Mouse (Mus musculus) heart, embryonic 16.5 days (tissue): ENCODE results near the gene Mindy4. TPM values are rescaled to one million over a fixed set of nuclear protein-coding genes. Genes with fewer than 3 reads are reported as not detected.

Experiments used
- ATAC-seq: fragments of 200-750 bp; cut with Nextera tagmentation; replicated peaks from 2 replicates; pipeline ENCODE4 v1.8.0; 2017; ENCODE audit warnings: moderate number of reproducible peaks; ENCODE audit not compliant: insufficient read depth, low FRiP score; ENCODE audit errors: extremely low read depth
- H3K27ac ChIP-seq: fragments of 300-500 bp; sonication (generic); 2 replicates; pipeline ENCODE4 v1.5.1; 2014; ENCODE audit warnings: mild to moderate bottlenecking, low read length, control low read depth, moderate library complexity
- H3K27me3 ChIP-seq: fragments of 300-500 bp; sonication (generic); 2 replicates; pipeline ENCODE4 v1.6.1; 2014; ENCODE audit warnings: low read length, mixed read lengths; ENCODE audit not compliant: control insufficient read depth, insufficient read depth
- H3K36me3 ChIP-seq: fragments of 300-500 bp; sonication (generic); 2 replicates; pipeline ENCODE4 v1.6.1; 2014; ENCODE audit not compliant: control insufficient read depth, insufficient read depth
- H3K4me1 ChIP-seq: fragments of 300-500 bp; sonication (generic); 2 replicates; pipeline ENCODE4 v1.6.1; 2014; ENCODE audit warnings: low read length, mixed read lengths; ENCODE audit not compliant: control insufficient read depth, insufficient read depth
- H3K4me2 ChIP-seq: fragments of 300-500 bp; sonication (generic); 2 replicates; pipeline ENCODE4 v1.6.1; 2014; ENCODE audit warnings: low read depth, mild to moderate bottlenecking, control low read depth, low read length
- H3K4me3 ChIP-seq: fragments of 300-500 bp; sonication (generic); 2 replicates; pipeline ENCODE4 v1.5.1; 2014; ENCODE audit warnings: mild to moderate bottlenecking, control low read depth, low read length
- H3K9ac ChIP-seq: fragments of 300-500 bp; sonication (generic); 2 replicates; pipeline ENCODE4 v1.6.1; 2014; ENCODE audit warnings: low read length, control low read depth
- H3K9me3 ChIP-seq: fragments of 300-500 bp; sonication (generic); replicated peaks from 2 replicates; pipeline ENCODE4 v1.6.1; 2016; ENCODE audit warnings: low read length; ENCODE audit not compliant: control insufficient read depth
- WGBS: fragments of 180-500 bp; shearing (Covaris S2); extraction: QIAGEN DNeasy Blood & Tissue Kit; methylation state at CpG from one replicate; pipeline ENCODE4 v1.1.7; 2014; 5-methylcytosine and 5-hydroxymethylcytosine counted together
- polyA plus RNA-seq: library from polyadenylated mRNA; unstranded; fragments of >200 nt; fragmentation: Nextera tagmentation; extraction: Ambion mirVana; gene quantifications from 2 replicates; pipeline ENCODE4 v1.2.1, GENCODE M21; 2015

Mindy4 gene
- polyA plus RNA-seq, 1 experiment from 2014 or later: 7.0 TPM

DNA sequence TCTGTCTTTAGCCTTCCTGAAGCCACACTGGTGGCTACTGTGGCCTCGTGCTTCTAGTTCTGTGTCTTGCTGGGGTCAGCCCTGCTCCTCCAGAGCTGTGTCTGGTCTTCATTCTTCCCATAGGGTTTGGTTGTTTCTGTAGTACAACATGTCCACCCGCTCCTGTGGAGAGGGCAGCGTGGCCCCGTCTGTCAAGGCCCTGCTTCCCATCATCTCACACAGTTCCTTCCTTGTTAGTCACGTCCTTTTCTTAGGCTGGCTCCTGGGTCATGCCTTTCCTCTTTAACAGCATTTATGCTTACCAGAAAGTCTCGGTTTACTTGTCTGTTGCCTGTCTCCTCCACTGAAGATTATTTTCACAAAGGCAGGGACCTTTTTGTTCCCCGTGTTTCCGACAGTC is 26.9 kb downstream of the Mindy4 start:
- Histone ChIP-seq H3K36me3 (peaks cover 4% of the 10 kb centered on the region; the same call in 1 of the 2 replicates), H3K4me1 (no peaks in the 10 kb centered on the region), H3K27me3 (no peaks in the 10 kb centered on the region), H3K9ac (no peak overlapping the region), H3K27ac (no peak overlapping the region), H3K4me3 (no peak overlapping the region), H3K4me2 (no peak overlapping the region), H3K9me3 (no peaks in the 10 kb centered on the region)
- 39% methylated on average over 8 of the region's 8 CpGs for WGBS
- ATAC-seq: no peak

GRCm38 (mm10) chr6:55232101-55232500 is 28.9 kb downstream of the Mindy4 start:
- Histone ChIP-seq H3K27ac (no peak overlapping the region), H3K36me3 (peaks cover 4% of the 10 kb centered on the region; the same call in 1 of the 2 replicates), H3K9ac (no peak overlapping the region), H3K27me3 (no peaks in the 10 kb centered on the region), H3K4me2 (no peak overlapping the region), H3K9me3 (no peaks in the 10 kb centered on the region), H3K4me1 (no peaks in the 10 kb centered on the region), H3K4me3 (no peak overlapping the region)
- ATAC-seq: no peak
- WGBS: 85% methylated on average over 7 of the region's 7 CpGs

DNA sequence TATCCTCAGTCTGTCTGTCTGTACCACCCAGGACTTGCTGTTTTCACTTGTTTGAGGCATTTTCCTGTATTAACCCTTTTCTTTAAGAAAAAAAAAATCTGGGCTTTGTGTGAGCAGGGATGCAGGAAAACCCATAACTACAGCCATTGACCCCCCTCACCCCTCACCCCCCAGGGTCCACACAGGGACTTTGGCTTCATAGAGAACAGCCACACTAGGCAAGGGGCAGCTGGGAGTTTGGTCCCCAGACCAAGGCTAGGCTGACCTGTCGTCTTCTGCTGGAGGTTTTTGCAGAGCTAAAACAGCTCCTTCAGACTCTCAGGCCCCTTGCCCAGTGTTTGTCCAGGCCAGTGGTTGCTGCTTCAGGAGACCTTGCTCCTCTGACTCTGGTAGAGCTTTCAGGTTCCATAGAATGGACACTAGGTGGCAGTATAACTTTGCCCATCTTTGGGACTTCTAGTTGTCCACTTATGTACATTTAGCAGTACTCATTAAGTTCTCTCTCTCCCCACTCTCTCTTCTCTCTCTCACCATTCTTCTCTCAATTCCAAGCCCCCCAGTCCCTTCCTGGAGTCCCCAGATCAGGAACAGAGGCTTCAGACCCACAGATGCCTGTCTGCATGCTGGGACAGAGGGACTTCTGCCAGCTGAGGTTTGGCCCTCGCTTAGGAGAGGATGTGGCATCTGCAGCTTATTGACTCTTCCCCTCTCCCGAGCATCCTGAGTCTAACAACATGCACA is 29.5 kb downstream of the Mindy4 start:
- peaks cover 4% of the 10 kb centered on the region; the same call in 1 of the 2 replicates for H3K36me3 ChIP-seq
- no peaks in the 10 kb centered on the region for H3K9me3 ChIP-seq
- no peak overlapping the region for H3K9ac ChIP-seq
- H3K4me3 ChIP-seq: no peak overlapping the region
- 46% methylated on average over 3 of the region's 3 CpGs for WGBS
- H3K4me2 ChIP-seq: no peak overlapping the region
- no peak overlapping the region for H3K27ac ChIP-seq
- H3K4me1 ChIP-seq: no peaks in the 10 kb centered on the region
- ATAC-seq: peak; percentile 49
- no peaks in the 10 kb centered on the region for H3K27me3 ChIP-seq

DNA sequence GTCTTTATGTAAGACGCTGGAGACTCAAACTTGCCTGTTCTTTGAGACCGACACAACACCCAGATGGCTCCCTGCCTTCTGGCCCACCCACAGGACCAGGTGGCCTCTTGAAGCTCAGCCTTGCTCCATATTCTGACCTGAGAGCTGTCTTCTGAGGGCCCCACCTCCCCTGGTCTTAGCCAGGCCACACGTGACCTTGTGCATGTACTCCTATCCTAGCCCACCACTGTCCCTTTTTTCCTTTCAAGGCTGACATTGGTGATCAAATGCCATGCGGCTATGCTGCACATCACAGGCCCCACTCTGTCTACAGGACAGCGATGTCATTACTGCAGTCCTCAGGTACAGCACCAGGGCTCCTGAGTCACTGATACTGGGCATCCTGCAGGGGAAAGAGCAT is 30.1 kb downstream of the Mindy4 start:
- H3K9me3 ChIP-seq: no peaks in the 10 kb centered on the region
- H3K4me1 ChIP-seq: no peaks in the 10 kb centered on the region
- H3K4me3 ChIP-seq: no peak overlapping the region
- no peak overlapping the region for H3K27ac ChIP-seq
- H3K27me3 ChIP-seq: no peaks in the 10 kb centered on the region
- no peak overlapping the region for H3K4me2 ChIP-seq
- no peak overlapping the region for H3K9ac ChIP-seq
- 93% methylated on average over 5 of the region's 5 CpGs for WGBS
- ATAC-seq: no peak
- H3K36me3 ChIP-seq: peaks cover 4% of the 10 kb centered on the region; the same call in 1 of the 2 replicates

DNA sequence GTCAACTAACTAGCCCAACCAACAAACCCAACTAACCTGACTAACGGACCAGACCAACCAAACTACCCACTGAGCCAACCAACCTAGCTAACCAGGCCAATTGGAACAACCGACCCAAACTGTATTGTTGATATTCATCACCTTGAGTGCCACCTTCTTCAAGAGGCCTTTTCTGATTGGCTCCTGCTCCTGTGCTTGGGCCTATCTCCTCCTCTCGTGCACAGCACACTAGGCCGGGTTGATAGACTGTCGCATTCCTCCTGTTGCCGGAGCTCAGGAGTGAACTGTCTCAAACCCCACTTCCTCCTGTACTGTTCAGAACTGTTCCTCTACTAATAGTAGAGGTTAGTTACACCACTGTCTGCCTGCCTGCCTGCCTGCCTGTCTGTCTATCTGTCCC is 31.5 kb downstream of the Mindy4 start:
- peaks cover 4% of the 10 kb centered on the region; the same call in 1 of the 2 replicates for H3K36me3 ChIP-seq
- no peaks in the 10 kb centered on the region for H3K9me3 ChIP-seq
- 74% methylated on average over 6 of the region's 6 CpGs for WGBS
- no peak overlapping the region for H3K9ac ChIP-seq
- no peak for ATAC-seq
- H3K27ac ChIP-seq: no peak overlapping the region
- no peaks in the 10 kb centered on the region for H3K27me3 ChIP-seq
- H3K4me2 ChIP-seq: no peak overlapping the region
- no peaks in the 10 kb centered on the region for H3K4me1 ChIP-seq
- no peak overlapping the region for H3K4me3 ChIP-seq

- Histone ChIP-seq H3K9me3 (no peaks in the 10 kb centered on the region), H3K4me1 (peaks cover 7% of the 10 kb centered on the region), H3K4me3 (no peak overlapping the region), H3K9ac (no peak overlapping the region), H3K27ac (no peak overlapping the region), H3K36me3 (peaks cover 2% of the 10 kb centered on the region; the same call in 1 of the 2 replicates), H3K4me2 (no peak overlapping the region), H3K27me3 (no peaks in the 10 kb centered on the region)
- no peak for ATAC-seq
- 59% methylated on average over 4 of the region's 4 CpGs for WGBS
Measured at GRCm38 (mm10) chr6:55235733-55236132, 32.5 kb downstream of the Mindy4 start.

DNA sequence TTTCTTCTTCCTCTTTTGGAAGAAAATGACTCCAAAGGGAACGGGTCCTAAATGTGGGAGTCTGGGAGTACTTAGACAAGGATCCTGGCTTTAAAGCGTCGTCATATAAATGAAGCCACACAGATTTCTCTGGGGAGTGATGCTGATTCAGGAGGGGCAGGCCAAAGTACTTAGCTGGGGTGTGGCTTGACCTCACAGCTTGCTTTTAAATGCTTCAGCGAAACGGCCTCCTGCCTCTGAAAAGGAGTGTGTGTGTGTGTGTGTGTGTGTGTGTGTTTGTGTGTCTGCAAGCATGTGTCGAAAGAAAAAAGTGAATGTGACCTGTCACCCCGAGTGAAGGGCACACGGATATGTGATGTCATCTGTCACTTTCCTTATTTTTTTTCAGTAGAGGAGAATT is 36.7 kb downstream of the Mindy4 start:
- H3K27me3 ChIP-seq: no peaks in the 10 kb centered on the region
- no peak for ATAC-seq
- H3K36me3 ChIP-seq: no peaks in the 10 kb centered on the region
- no peaks in the 10 kb centered on the region for H3K9me3 ChIP-seq
- H3K4me3 ChIP-seq: no peak overlapping the region
- 56% methylated on average over 8 of the region's 8 CpGs for WGBS
- H3K27ac ChIP-seq: no peak overlapping the region
- H3K9ac ChIP-seq: no peak overlapping the region
- H3K4me2 ChIP-seq: no peak overlapping the region
- peaks cover 19% of the 10 kb centered on the region for H3K4me1 ChIP-seq

DNA sequence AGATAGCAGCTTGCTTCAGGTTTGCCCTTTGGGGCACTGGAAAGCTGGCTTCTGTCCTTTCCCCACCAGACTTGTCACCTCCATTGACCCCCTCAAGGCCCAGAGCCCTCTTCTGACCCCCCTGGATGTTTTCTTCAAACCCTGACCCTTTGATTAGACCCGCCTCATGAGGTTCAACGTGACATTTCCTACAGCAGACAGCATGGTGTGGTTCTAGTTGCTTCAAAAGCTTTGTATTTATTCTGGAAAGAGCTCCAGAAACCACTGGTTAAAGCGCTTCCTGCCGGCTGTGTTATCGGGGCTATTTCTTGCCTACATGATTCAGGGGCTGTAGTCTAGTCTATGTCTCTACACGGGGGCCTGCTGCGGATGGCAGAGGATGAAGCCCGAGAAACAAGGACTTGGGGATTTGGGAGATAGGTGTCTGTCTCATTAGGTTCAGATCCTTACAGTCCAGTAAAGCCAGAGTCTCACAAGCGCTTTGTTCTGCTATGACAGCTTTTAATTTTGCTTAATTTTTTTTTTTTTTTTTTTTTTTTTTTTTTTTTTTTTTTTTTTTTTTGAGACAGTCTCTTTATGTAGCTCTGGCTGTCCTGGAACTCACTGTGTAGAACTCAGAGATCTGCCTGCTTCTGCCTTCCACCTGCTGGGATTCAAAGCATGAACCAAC is 37.5 kb downstream of the Mindy4 start:
- WGBS: 79% methylated on average over 9 of the region's 9 CpGs
- Histone ChIP-seq H3K27me3 (no peaks in the 10 kb centered on the region), H3K9ac (no peak overlapping the region), H3K9me3 (no peaks in the 10 kb centered on the region), H3K4me2 (no peak overlapping the region), H3K36me3 (no peaks in the 10 kb centered on the region), H3K4me3 (no peak overlapping the region), H3K4me1 (peaks cover 19% of the 10 kb centered on the region), H3K27ac (peak overlapping the region; percentile 89)
- ATAC-seq: no peak

DNA sequence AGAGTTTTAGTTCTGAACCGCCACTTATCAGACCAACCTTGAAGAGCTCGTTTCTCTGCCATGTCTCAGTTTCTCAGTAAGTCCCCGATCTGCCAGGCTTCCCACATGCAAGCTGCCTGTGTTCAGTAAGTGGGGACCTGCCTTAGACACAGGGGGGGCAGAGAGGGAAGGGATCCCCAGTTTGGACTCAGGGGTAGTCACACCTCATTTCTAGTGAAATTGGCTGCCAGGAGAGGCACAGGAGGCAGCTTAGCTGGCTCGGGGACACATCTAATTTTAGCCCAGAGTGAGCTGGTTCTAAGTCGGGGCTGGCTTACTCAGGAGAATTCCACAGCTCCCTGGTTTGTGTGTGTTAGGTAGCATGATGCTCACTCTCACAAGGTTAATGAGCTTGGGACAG is 38.3 kb downstream of the Mindy4 start:
- Histone ChIP-seq H3K36me3 (no peaks in the 10 kb centered on the region), H3K9me3 (no peaks in the 10 kb centered on the region), H3K9ac (0 out of 2 replicates have a peak overlapping the region, but pooled peaks have one; percentile 48), H3K27ac (peak overlapping the region; percentile 89), H3K4me3 (peak overlapping the region; percentile 19; the same call in 1 of the 2 replicates), H3K4me1 (peaks cover 19% of the 10 kb centered on the region), H3K4me2 (peak overlapping the region; percentile 55), H3K27me3 (no peaks in the 10 kb centered on the region)
- 0 out of 2 replicates have a peak, but pooled peaks have one; percentile 47 for ATAC-seq
- 23% methylated on average over 5 of the region's 5 CpGs for WGBS
